Mouse (Mus musculus) spleen, adult 2 months (tissue): ENCODE data around the gene Gm20716.

Experiments
- CTCF ChIP-seq: fragments of 200-500 bp; IDR thresholded peaks from 2 replicates; pipeline ENCODE4 v1.5.1; 2011; ENCODE audit warnings: mild to moderate bottlenecking, inconsistent platforms; ENCODE audit not compliant: insufficient read depth, insufficient read length, insufficient replicate concordance; ENCODE audit errors: extremely low read depth
- POLR2A ChIP-seq: fragments of 200-500 bp; IDR thresholded peaks from 2 replicates; pipeline ENCODE4 v1.6.1; 2011; ENCODE audit warnings: low read depth, low read length, inconsistent platforms

GRCm38 (mm10) chr2:168207883-168208282, 22.3 kb downstream of the Gm20716 start:
- TF ChIP-seq CTCF: no peak
- no peak for TF ChIP-seq POLR2A
